Mouse (Mus musculus) heart, postnatal 4 days (tissue): ENCODE data around the gene Ddc. TPM values are rescaled to one million over a fixed set of nuclear protein-coding genes. Genes with fewer than 3 reads are reported as not detected.

Source experiments
- DNase-seq: peaks from one replicate; pipeline ENCODE4 v3.0.0; 2021
- total RNA-seq, 2 experiments: library from RNA; stranded (reverse); gene quantifications; 2 replicates each; pipeline ENCODE4 v1.2.3; 2021

Ddc gene
- total RNA-seq, 2 experiments from 2014 or later = 44.6 to 51.4 TPM

DNA sequence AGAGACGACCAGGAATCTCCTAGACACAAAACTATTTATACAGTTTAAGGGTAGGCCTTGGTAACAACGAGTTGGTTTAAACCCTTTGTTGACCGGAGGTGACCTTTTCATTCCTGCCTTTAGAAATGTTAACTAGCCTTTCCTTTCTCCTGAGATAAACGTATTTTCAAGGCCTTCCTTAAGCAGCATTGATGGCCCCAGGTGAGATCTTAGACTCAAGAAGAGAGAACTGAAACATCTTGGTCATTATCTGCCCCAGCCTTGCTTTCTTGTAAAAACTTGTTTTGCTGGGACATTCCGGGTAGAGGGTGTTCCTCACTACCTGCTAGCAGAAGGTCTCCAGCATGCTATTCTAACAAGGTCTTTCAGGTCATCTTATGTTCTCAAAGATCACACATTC is 7.1 kb upstream of the Ddc start:
- no peak for DNase-seq

DNA sequence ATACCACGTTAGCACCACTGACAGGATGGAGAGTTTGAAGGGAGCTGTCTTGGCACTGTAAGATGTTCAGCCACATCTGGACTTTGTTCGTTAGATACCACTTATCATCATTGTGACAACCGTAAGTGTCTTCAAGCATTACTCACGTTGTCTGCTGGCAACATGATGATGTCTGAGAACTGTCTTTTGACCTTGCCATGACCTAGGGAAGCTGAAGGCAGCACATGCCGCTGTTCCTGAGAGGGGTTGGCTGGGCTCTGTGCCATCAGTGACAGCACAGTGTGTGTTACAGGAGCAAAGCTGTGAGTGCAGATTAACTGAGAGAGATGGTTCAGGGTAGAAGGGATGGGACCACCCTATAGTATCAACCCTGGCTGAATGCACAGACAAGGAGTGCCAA is 3.6 kb upstream of the Ddc start:
- peak; percentile 80 for DNase-seq

GRCm38 (mm10) chr11:11898496-11898895 is 552 bp upstream of the Ddc start:
- no peak for DNase-seq

DNA sequence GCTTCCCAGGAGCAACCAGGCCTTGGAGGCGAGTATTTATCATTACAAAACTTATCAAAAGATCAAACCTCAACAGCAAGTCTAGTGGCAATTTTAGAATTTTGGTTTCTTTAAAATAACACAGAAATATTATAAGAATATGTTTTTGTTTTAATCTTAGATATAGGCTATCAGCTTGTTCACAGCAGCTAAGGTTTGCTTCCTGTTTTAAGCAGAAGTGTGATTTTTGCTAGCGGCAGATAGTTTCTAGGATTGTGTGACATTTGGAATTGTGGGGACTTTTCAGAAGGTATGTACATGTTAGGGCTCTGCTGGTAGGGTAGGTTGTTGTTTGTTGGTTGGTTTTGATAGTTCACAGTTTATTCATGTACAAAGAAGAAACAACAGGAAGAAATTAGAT is 2.5 kb downstream of the Ddc start:
- no peak for DNase-seq

- no peak for DNase-seq
These were observed 4.2 kb downstream of the Ddc start for GRCm38 (mm10) chr11:11893769-11894168.

DNA sequence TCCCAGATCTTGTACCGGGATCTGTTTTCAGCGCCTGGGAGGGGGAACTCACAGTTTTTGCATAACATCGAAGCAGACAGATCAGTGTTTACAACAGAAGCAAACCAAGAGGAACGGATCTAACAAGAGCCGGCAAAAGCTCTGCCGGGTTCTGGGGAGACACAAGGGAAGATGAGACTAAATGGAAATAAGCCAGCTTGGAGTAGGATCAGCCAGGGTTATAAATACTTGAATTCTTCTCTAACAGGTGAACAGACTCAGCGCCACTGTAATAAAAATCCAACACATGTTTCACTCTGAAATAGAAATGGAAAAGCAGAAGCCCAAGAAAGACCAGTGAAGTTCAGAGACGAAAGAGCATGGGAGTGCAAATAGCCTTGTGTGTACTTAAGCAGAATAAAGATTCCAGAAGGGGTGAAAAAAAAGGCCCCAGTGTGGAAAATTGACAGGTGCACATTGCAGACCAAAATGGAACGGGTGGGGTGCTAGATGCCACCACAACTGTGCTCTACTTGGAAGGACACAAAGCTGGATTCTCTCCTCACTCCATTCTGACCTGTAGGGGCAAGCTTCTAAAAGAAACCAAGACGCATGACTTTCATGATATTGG is 4.8 kb downstream of the Ddc start:
- no peak for DNase-seq

- no peak for DNase-seq
These were observed 6.1 kb downstream of the Ddc start for GRCm38 (mm10) chr11:11891832-11892231.

- DNase-seq = no peak
These were observed 7.7 kb downstream of the Ddc start for GRCm38 (mm10) chr11:11890139-11890741.

DNA sequence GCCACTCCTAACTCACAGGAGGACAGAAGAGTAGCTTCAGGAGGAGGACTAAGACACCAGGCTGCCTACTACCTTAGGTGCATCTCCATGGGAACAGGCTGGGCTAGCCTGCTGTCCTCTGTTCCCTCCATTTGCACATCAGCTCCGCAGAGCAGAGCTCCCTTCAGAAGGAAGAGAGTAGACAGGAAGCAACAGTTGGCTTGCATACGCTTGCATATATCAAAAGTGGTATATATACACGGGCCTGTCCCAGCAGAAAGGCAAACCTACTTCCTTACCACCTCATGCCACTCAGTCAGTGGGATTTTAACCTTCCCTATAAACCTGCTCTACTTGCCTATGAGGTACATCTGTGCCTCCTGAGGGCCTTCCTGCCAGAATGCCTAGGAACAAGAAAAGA is 9.2 kb downstream of the Ddc start:
- DNase-seq = no peak

DNA sequence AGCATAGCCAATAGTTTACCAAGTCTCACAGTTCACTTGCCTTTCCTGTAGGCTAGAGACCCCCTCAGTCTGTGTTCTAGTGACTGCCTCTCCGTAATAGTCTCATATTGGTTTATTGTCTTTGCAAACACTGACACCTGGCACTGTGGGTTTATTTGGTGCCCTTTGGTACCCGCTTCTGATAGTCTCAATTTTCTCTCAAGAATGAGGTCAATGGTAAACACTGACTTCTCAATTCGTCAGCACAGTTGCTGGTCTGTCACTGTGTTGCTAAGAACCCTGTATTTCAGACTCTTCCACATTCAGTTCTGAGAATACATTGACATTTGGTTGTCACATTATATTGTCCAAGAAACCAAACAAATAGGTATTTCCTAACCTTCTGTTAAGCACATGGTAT is 9.9 kb downstream of the Ddc start:
- no peak for DNase-seq

DNA sequence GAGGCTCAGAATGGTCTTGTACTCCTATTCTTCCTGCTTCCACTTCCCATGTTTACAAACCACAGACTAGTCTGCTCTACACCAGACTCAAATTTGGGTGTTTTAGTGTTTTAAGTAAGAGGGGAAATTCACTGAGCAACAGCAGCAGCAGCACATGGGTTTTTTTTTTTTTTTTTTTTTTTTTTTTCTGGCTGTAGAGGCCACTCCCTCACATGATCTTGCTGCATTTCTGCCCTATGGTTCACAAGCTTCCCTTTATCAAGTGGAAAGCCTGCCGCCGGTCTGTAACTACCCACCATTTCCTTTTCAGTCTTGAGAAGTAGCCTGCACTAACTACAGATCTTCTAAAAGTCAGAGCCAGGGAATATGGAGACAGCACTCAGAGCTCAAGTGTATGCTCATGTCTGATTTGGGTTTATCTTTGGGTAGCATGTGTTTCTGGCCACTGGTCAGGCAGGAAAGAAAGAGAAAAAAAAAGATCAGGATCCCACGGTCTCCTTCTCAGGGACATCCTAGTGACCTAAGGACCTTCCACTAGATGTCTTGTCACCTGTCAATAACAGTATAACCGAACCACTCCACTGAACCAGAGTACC is 11.4 kb downstream of the Ddc start:
- no peak for DNase-seq

- DNase-seq = no peak
These were observed 12.0 kb downstream of the Ddc start for GRCm38 (mm10) chr11:11885921-11886320.

DNA sequence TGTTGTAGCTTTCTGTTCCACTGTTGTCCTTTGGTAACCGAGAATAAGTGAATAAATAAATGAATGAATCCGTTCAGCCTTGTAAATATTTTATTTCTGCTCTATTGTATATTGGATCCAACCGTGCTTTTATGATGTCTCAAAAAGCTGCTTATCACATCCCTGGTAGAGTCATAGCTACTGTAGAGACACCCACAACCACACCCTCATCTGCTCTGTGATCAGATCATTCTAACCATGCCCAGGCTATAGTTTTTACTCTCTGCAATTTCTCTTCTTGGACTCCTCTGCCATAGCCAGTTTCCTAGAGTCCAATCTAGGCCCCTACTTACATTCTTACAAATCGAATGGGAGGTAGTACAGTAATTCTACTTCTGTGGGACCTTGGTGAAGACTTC is 12.7 kb downstream of the Ddc start:
- DNase-seq = no peak

DNA sequence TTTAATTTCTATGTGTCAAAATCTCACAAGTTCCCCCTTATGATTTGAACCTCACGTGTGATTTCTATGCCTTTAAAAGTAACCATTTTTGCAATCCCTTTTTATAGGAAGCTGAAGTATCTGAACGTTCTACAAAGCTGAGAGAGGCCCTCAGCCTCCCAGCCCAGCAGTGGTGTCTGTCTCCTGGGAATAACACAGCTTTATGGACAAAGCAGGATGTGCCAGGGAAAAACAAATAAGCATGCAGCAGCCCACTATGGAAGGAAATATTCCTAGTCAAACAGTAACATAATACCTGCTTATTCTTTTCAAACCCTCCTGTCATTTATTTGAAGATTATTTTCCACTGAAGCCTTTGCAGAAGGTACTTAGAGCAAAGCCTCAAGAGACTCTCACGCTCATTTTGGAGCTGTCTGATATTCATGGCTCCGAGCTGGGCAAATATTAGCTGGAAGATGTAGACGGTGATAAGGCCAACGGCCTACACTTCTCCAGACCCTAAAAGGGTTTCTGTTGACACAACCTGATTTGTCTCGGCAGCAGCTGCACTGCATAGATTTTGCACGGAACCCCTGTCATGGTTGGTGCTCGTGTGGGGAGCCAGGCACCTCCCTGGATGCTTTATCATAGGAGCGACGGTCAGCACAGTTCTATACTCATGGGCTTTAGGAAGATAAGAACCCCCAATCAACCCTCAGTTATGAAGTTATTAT is 13.3 kb downstream of the Ddc start:
- DNase-seq = no peak

DNA sequence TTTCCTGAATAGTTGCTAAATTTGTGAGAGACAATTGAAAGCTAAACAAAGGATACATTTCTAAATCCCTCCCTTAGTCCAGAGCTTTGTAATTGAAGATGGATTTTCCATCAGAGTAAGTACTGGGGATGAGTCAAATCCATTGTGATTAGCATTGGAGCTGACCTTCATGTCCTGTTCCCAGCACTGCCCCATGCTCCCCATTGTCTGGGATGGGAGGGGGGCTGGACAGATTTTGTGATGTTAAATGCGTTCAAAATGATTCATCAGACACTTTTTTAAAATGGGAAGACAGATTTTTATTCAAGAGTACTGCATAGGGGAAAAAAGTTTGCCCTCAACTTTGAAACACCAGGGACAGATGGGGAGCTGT is 16.2 kb downstream of the Ddc start:
- DNase-seq = no peak

DNA sequence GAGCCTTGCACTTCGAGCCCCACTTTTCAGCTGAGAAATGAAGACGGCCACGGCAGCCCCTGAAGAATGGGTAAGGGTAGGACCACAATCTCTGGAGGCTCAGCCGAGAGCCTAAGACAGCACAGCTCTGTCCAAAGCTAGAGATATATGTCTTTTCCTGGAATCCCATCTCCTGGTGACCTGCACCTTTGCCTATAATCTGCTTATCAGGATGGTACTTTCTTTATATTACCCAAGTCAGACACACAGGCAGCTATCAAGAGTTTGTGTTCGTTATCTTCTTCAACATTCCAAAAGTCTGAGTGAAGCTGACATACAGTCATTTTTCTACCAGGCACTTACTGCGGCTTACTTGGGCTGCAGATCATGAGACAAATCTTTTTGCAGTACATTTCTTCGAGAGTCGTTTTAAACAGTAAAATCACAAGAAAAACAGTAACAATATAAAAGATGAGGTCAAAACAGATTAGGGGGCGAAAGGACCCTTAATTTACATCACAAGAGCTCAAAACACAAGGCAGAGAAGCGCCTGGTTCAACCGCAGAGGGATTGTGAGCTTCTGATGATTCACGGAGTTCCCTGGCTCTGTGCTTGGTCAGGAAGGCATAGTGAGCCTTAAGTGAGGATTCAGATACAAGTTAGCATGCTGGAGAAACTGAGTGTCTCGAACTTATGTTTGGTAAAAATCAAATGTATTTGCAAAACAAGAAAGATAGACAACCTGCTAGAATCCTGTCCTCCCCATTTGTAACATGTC is 16.7 kb downstream of the Ddc start:
- DNase-seq = no peak

GRCm38 (mm10) chr11:11880351-11880750 is 17.6 kb downstream of the Ddc start:
- no peak for DNase-seq

- DNase-seq = no peak
These were observed 18.3 kb downstream of the Ddc start for GRCm38 (mm10) chr11:11879699-11880002.

GRCm38 (mm10) chr11:11878981-11879698 is 18.8 kb downstream of the Ddc start:
- DNase-seq = peak; percentile 33

- peak; percentile 42 for DNase-seq
These were observed 19.5 kb downstream of the Ddc start for GRCm38 (mm10) chr11:11878278-11878980.

DNA sequence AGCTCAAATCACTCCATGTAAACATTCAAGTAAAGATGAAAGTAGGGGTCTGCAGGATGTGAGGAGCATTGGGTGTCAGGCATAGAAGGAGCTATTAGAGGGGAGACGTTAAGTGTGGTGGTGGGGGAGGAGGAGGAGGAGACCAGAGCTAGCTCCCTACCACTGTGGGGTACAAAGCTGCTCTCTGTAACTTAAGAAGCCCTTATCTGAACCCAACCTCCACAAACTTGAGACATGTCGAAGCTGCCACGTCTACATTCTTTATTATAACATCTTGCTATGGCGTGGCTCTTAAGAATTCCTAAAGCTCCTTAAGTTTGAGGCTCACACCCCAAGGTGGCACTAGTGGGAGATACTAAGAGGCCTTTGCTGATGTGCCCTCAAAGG is 20.1 kb downstream of the Ddc start:
- DNase-seq = no peak

DNA sequence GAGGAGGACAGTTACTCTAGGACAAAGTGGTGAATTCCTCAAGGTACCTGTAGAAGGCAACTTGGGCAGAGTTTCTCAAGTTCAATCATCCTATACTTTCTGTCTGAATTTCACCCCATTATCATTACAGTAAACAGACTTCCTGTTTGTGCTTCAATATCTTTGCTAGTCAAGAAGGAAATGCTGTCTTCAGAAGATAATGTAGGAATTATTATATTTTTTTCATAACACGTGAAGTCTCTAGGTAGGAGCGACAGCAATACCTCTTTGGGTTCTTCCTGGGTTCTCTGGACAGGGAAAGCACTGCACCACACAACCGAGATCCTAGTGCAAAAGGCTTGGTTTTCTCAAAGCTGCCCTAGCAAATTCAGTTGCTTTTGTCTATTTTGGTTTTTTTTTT is 21.6 kb downstream of the Ddc start:
- DNase-seq = no peak
